In the genomic region with DNA sequence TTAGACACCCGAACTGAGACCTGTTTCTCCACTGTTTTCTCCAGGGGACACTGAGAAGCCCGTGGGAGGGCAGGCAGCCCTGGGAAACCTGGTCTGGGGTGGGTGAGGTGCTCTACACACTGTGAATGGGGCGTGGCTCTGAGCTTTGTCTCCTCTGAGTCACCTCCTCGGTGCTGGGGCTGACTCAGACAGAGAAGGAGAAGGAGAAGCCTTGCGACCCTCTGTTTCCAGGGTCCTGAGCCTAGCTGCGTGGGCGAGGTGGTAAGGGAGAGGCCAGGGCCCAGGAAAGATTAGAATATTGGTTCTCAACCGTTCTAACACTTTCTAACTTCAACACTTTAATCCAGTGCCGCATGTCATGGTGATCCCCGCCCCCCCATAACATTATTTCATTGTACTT, we compare ENCODE assay signal across 21 mouse cellular contexts. TPM values are rescaled to one million over a fixed set of nuclear protein-coding genes. Genes with fewer than 3 reads are reported as not detected.
A peak's percentile ranks its signal among the peaks of the same experiment; 100 is the strongest.
DNase-seq lines count a peak whose midpoint lies in the region; ATAC-seq lines count a peak whose summit lies in the region.
"Had no signal": no experiment of that assay in that cellular context is flagged by ENCODE, and none has a peak within 500 bp of the region (broad histone marks: within the 10 kb centered on the region; RNA-seq: fewer than 3 reads in every experiment).

No protein-coding gene starts in this region.

- H3K27me3 ChIP-seq in stomach, embryonic 15.5 days (replicated peaks), result no peaks in the 10 kb centered on the region
- H3K27me3 ChIP-seq in kidney, embryonic 15.5 days, result no peaks in the 10 kb centered on the region
- H3K27me3 ChIP-seq: forebrain, embryonic 13.5 days; hindbrain, embryonic 15.5 days had no signal

- WGBS in stomach, embryonic 15.5 days, result 60% methylated on average over 10 of the region's 10 CpGs
- WGBS in kidney, embryonic 15.5 days, result 57% methylated on average over 10 of the region's 10 CpGs

- no peaks in the 10 kb centered on the region for H3K9me3 ChIP-seq in stomach, embryonic 15.5 days
- no peaks in the 10 kb centered on the region for H3K9me3 ChIP-seq in kidney, embryonic 15.5 days (replicated peaks)
- H3K9me3 ChIP-seq: forebrain, embryonic 13.5 days; hindbrain, embryonic 15.5 days; limb, embryonic 10.5 days had no signal

- no peaks in the 10 kb centered on the region for H3K36me3 ChIP-seq in stomach, embryonic 15.5 days
- H3K36me3 ChIP-seq in kidney, embryonic 15.5 days, result no peaks in the 10 kb centered on the region
- H3K36me3 ChIP-seq: hindbrain, embryonic 15.5 days; limb, embryonic 10.5 days had no signal

- ATAC-seq in CD4-positive, CD25-positive, alpha-beta regulatory T cell, adult 4 months, result peak; percentile 64
- ATAC-seq in stomach, embryonic 15.5 days (ENCODE audit: insufficient read depth, low FRiP score, low read depth), result peak; percentile 67; the same call in 1 of the 2 replicates
- ATAC-seq in kidney, embryonic 15.5 days (replicated peaks; ENCODE audit: low FRiP score), result no peak
- ATAC-seq: forebrain, embryonic 13.5 days; liver, postnatal 0 days had no signal

- no peak overlapping the region for H3K9ac ChIP-seq in stomach, embryonic 15.5 days
- no peak overlapping the region for H3K9ac ChIP-seq in kidney, embryonic 15.5 days
- H3K9ac ChIP-seq: forebrain, embryonic 13.5 days; hindbrain, embryonic 15.5 days; liver, postnatal 0 days had no signal

- H3K4me3 ChIP-seq in stomach, embryonic 15.5 days (replicated peaks), result no peak overlapping the region
- no peak overlapping the region for H3K4me3 ChIP-seq in kidney, embryonic 15.5 days (replicated peaks)
- H3K4me3 ChIP-seq: forebrain, embryonic 13.5 days; hindbrain, embryonic 15.5 days; limb, embryonic 10.5 days had no signal

- H3K4me2 ChIP-seq in stomach, embryonic 15.5 days, result no peak overlapping the region
- H3K4me2 ChIP-seq in kidney, embryonic 15.5 days, result no peak overlapping the region
- H3K4me2 ChIP-seq: forebrain, embryonic 13.5 days; hindbrain, embryonic 15.5 days had no signal

- no peak overlapping the region for H3K27ac ChIP-seq in stomach, embryonic 15.5 days
- H3K27ac ChIP-seq in kidney, embryonic 15.5 days, result no peak overlapping the region
- H3K27ac ChIP-seq: forebrain, embryonic 13.5 days; hindbrain, embryonic 15.5 days; limb, embryonic 10.5 days had no signal

- H3K4me1 ChIP-seq in stomach, embryonic 15.5 days, result no peaks in the 10 kb centered on the region
- H3K4me1 ChIP-seq in kidney, embryonic 15.5 days, result no peaks in the 10 kb centered on the region
- H3K4me1 ChIP-seq: forebrain, embryonic 13.5 days; hindbrain, embryonic 15.5 days had no signal

- DNase-seq in 416B (ENCODE audit: low read depth), result peak; percentile 63
- DNase-seq in c-Kit-positive CD71-positive TER-119-negative erythroid progenitor cells, embryonic 14.5 days (ENCODE audit: low read depth), result peak; percentile 14
- no peak for DNase-seq in testis, postnatal 14 days (ENCODE audit: low spot score)
- DNase-seq in embryo, embryonic 10 days (ENCODE audit: low spot score), result no peak
- DNase-seq: cerebellum, adult 9-10 months; gastrocnemius, postnatal 10 days; heart, adult 18-20 months; heart, postnatal 4 days; kidney, adult 8-10 months; kidney, postnatal 25 days; layer of hippocampus, adult 9-11 months; liver, postnatal 0 days; lung, postnatal 14 days; midbrain, embryonic 14.5 days; right cerebral cortex, postnatal 4 days had no signal

RNA-seq across cellular contexts. Expression of a gene that starts 46.9 kb away (rescaled TPM):
- 10 to 100 TPM in 1 of 2 experiments, 1 to 10 TPM in 1; 9.8 to 11.2 TPM for polyA plus RNA-seq in CD4-positive, CD25-positive, alpha-beta regulatory T cell, adult 4 months (2017; shearing (Covaris generic))
- polyA plus RNA-seq in stomach, embryonic 15.5 days (2015; fragmentation: Nextera tagmentation; extraction: Ambion mirVana), result 0.21 and 0.26 TPM in 2 replicates
- polyA plus RNA-seq in kidney, embryonic 15.5 days (2015; fragmentation: Nextera tagmentation; extraction: Ambion mirVana), result 0.04 and 0.19 TPM in 2 replicates
- polyA plus RNA-seq: forebrain, embryonic 13.5 days; midbrain, embryonic 14.5 days had no signal

Comparison
In these comparisons a context has a peak if more than half of its experiments do, and no peak if none do; other contexts are left out.
1. DNase-seq: peak in 416B (single experiment) and c-Kit-positive CD71-positive TER-119-negative erythroid progenitor cells, embryonic 14.5 days (single experiment); none in testis, postnatal 14 days (single experiment) and embryo, embryonic 10 days (single experiment).